Mouse (Mus musculus): ENCODE measurements around the gene Klhdc1. TPM values are rescaled to one million over a fixed set of nuclear protein-coding genes. Genes with fewer than 3 reads are reported as not detected.

The Klhdc1 gene
- total and polyA plus RNA-seq, 3 experiments: 6.4 to 8.2 (median 7.2) TPM

GRCm38 (mm10) chr12:69292401-69292800, 51.4 kb downstream of the Klhdc1 start:
- peaks cover 6% of the 10 kb centered on the region for H3K79me2 ChIP-seq (replicated peaks; ENCODE audit: control insufficient read depth, extremely low read depth, insufficient read depth, poor library complexity, severe bottlenecking)
- DNase-seq (ENCODE audit: extremely low read depth): no peak
- H3K27ac ChIP-seq (ENCODE audit: insufficient read depth, low read depth): no peak overlapping the region
- in situ Hi-C loops (cut with MboI; ENCODE audit: low pct_ligation_motif_present, low pct_unique_long_range_greater_than_20kb, low sequenced_read_pairs): no loop called here
- dilution Hi-C loops (cut with MboI; ENCODE audit: extremely low pct_ligation_motif_present, extremely low pct_unique_long_range_greater_than_20kb, low sequenced_read_pairs): no loop called here
- H3K36me3 ChIP-seq (replicated peaks in 1 of 2; ENCODE audit: control insufficient read depth in 1 of 2, insufficient read depth in 1 of 2, low read length in 1 of 2): no peaks in the 10 kb centered on the region
- H3K4me3 ChIP-seq (replicated peaks in 1 of 3; ENCODE audit: low read depth in 2 of 3, low read length in 2 of 3, poor library complexity in 1 of 3): no peak overlapping the region
- peaks cover 30 to 65% of the 10 kb centered on the region in 2 experiments for H3K4me1 ChIP-seq (ENCODE audit: control insufficient read depth in 1 of 2, insufficient read depth in 2 of 2)
- H3K27me3 ChIP-seq (replicated peaks): no peaks in the 10 kb centered on the region
- TF ChIP-seq KAT2A (IDR thresholded peaks at IDR 0.05; ENCODE audit: insufficient replicate concordance, low read length) (no peak), MAX (IDR thresholded peaks at IDR 0.05; ENCODE audit: low read length) (no peak), MEF2A (IDR thresholded peaks at IDR 0.05; ENCODE audit: borderline replicate concordance, low read depth, low read length) (no peak), NELFE (IDR thresholded peaks at IDR 0.05; ENCODE audit: low read depth, low read length) (no peak), POLR2A (IDR thresholded peaks at IDR 0.05; ENCODE audit: low read depth, low read length) (no peak), ELF1 (IDR thresholded peaks at IDR 0.05; ENCODE audit: low read depth, low read length) (no peak), NRF1 (IDR thresholded peaks at IDR 0.05; ENCODE audit: low read depth, low read length) (no peak), CHD1 (IDR thresholded peaks at IDR 0.05; ENCODE audit: low read depth, low read length) (no peak), RCOR1 (conservative IDR thresholded peaks at IDR 0.05; ENCODE audit: low read depth, low read length) (no peak), MAZ (IDR thresholded peaks at IDR 0.05; ENCODE audit: low read depth, low read length) (no peak), E2F4 (IDR thresholded peaks at IDR 0.05; ENCODE audit: insufficient replicate concordance, low read depth, low read length) (no peak), HCFC1 (IDR thresholded peaks at IDR 0.05; ENCODE audit: low read depth, low read length) (no peak), SMC3 (IDR thresholded peaks at IDR 0.05; ENCODE audit: low read depth, low read length) (no peak), ZNF384 (IDR thresholded peaks at IDR 0.05; ENCODE audit: low read depth, low read length) (no peak)
- no peak overlapping the region for H3K4me2 ChIP-seq (ENCODE audit: insufficient read depth, low read depth, poor library complexity, severe bottlenecking)
- no peaks in the 10 kb centered on the region for H3K9me3 ChIP-seq (replicated peaks; ENCODE audit: low read length)
- H3K9ac ChIP-seq (ENCODE audit: insufficient read depth, low read depth): no peak overlapping the region

- Histone ChIP-seq H3K4me2 (ENCODE audit: insufficient read depth, low read depth, poor library complexity, severe bottlenecking) (no peak overlapping the region), H3K4me1 (ENCODE audit: control insufficient read depth in 1 of 2, insufficient read depth in 2 of 2) (peaks cover 23 to 62% of the 10 kb centered on the region in 2 experiments), H3K4me3 (replicated peaks in 1 of 3; ENCODE audit: low read depth in 2 of 3, low read length in 2 of 3, poor library complexity in 1 of 3) (no peak overlapping the region), H3K9ac (ENCODE audit: insufficient read depth, low read depth) (no peak overlapping the region), H3K79me2 (replicated peaks; ENCODE audit: control insufficient read depth, extremely low read depth, insufficient read depth, poor library complexity, severe bottlenecking) (peaks cover 18% of the 10 kb centered on the region), H3K27ac (ENCODE audit: insufficient read depth, low read depth) (no peak overlapping the region), H3K36me3 (replicated peaks in 1 of 2; ENCODE audit: control insufficient read depth in 1 of 2, insufficient read depth in 1 of 2, low read length in 1 of 2) (peaks cover 0 to 4% of the 10 kb centered on the region in 2 experiments), H3K27me3 (replicated peaks) (no peaks in the 10 kb centered on the region), H3K9me3 (replicated peaks; ENCODE audit: low read length) (no peaks in the 10 kb centered on the region)
- DNase-seq (ENCODE audit: extremely low read depth): no peak
- dilution Hi-C loops (cut with MboI; ENCODE audit: extremely low pct_ligation_motif_present, extremely low pct_unique_long_range_greater_than_20kb, low sequenced_read_pairs) (no loop called here), in situ Hi-C loops (cut with MboI; ENCODE audit: low pct_ligation_motif_present, low pct_unique_long_range_greater_than_20kb, low sequenced_read_pairs) (no loop called here)
- TF ChIP-seq POLR2A (IDR thresholded peaks at IDR 0.05; ENCODE audit: low read depth, low read length): no peak
- no peak for TF ChIP-seq IRF4 (IDR thresholded peaks at IDR 0.05; ENCODE audit: low read depth, low read length)
- no peak for TF ChIP-seq SIN3A (IDR thresholded peaks at IDR 0.05; ENCODE audit: low read length)
- no peak for TF ChIP-seq JUN (IDR thresholded peaks at IDR 0.05; ENCODE audit: insufficient read depth, low read depth, low read length)
- no peak for TF ChIP-seq CHD2 (IDR thresholded peaks at IDR 0.05; ENCODE audit: low read length)
- no peak for TF ChIP-seq USF2 (conservative IDR thresholded peaks at IDR 0.05; ENCODE audit: low read depth, low read length)
- TF ChIP-seq POLR2AphosphoS2 (IDR thresholded peaks at IDR 0.05; ENCODE audit: low read depth, low read length): no peak
- TF ChIP-seq MEF2A (IDR thresholded peaks at IDR 0.05; ENCODE audit: borderline replicate concordance, low read depth, low read length): no peak
- no peak for TF ChIP-seq ZNF384 (IDR thresholded peaks at IDR 0.05; ENCODE audit: low read depth, low read length)
- no peak for TF ChIP-seq ELF1 (IDR thresholded peaks at IDR 0.05; ENCODE audit: low read depth, low read length)
- no peak for TF ChIP-seq BHLHE40 (IDR thresholded peaks at IDR 0.05; ENCODE audit: low read depth, low read length)
- no peak for TF ChIP-seq MXI1 (IDR thresholded peaks at IDR 0.05; ENCODE audit: low read depth, low read length)
- TF ChIP-seq E2F4 (IDR thresholded peaks at IDR 0.05; ENCODE audit: insufficient replicate concordance, low read depth, low read length): no peak
- TF ChIP-seq MAZ (IDR thresholded peaks at IDR 0.05; ENCODE audit: low read depth, low read length): no peak
- TF ChIP-seq CHD1 (IDR thresholded peaks at IDR 0.05; ENCODE audit: low read depth, low read length): no peak
- no peak for TF ChIP-seq NRF1 (IDR thresholded peaks at IDR 0.05; ENCODE audit: low read depth, low read length)
- TF ChIP-seq HCFC1 (IDR thresholded peaks at IDR 0.05; ENCODE audit: low read depth, low read length): no peak
These were observed 52.8 kb downstream of the Klhdc1 start for GRCm38 (mm10) chr12:69293815-69294214.
